Mouse (Mus musculus) layer of hippocampus, adult 6 months (tissue): ENCODE data around the gene Zmynd10. TPM values are rescaled to one million over a fixed set of nuclear protein-coding genes. Genes with fewer than 3 reads are reported as not detected.

Experiments
- long read RNA-seq, 2 experiments: library from polyadenylated mRNA; unstranded; transcript quantifications; one replicate each; pipeline ENCODE4 v2.0.0; 2019 to 2020
- polyA plus RNA-seq: library from polyadenylated mRNA; unstranded; fragments of <200 nt; fragmentation: Nextera tagmentation; gene quantifications from 2 replicates; pipeline ENCODE4 v1.2.3, GENCODE M21; 2021

Zmynd10 gene
- 4.1 and 7.1 TPM in 2 replicates for polyA plus RNA-seq
- long read RNA-seq, experiment 1, transcript Zmynd10-201 (12 exons, 1,765 nt), result major isoform, 5 of 7 reads
- long read RNA-seq, experiment 1, partial matches to known transcripts, result 0 of 7 reads
- long read RNA-seq, experiment 1, other reads (novel, unspliced or antisense), result 2 of 7 reads
- long read RNA-seq, experiment 2, transcript Zmynd10-201 (12 exons, 1,765 nt), result major isoform, 9 of 24 reads
- long read RNA-seq, experiment 2, partial matches to known transcripts, result 7 of 24 reads
- long read RNA-seq, experiment 2, other reads (novel, unspliced or antisense), result 8 of 24 reads

GRCm38 (mm10) chr9:107547026-107547425 is at the start of gene Zmynd10:
Gene Zmynd10, plus strand, starts transcription at chr9:107547298.

DNA sequence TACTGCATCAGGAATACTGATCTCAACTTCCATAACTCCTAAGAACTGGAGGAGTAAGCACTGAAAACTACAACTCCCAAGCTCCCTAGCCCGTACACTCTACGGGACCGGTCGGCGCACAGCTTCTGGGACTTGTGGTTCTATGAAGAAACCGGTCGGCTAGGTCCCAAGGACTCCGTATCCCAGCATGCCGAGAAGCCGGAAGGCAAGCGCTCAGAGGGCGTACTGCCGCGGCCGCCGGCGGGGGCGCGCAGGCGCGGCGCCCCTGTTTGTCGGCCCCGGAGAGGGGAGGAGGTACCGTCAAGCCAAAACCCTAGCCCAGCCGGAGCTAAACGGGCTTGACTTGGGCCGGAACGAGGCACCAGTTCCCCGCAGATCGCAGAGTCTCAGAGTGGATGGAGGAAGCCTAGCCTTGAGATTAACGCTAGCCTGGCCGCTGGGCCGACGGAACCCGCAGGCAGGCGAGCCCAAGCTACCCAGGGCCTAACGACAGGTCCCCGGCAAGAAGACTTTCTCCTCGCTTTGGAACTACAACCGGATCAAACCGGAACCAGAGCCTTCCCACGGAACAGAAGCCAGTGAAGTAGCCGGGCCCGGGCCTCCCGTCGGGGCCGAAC is 13.2 kb upstream of the Zmynd10 start, which contains the start of gene Tmem115:
Tmem115 (plus strand) TSS at position 155 of the 617 bp plus-strand sequence.

DNA sequence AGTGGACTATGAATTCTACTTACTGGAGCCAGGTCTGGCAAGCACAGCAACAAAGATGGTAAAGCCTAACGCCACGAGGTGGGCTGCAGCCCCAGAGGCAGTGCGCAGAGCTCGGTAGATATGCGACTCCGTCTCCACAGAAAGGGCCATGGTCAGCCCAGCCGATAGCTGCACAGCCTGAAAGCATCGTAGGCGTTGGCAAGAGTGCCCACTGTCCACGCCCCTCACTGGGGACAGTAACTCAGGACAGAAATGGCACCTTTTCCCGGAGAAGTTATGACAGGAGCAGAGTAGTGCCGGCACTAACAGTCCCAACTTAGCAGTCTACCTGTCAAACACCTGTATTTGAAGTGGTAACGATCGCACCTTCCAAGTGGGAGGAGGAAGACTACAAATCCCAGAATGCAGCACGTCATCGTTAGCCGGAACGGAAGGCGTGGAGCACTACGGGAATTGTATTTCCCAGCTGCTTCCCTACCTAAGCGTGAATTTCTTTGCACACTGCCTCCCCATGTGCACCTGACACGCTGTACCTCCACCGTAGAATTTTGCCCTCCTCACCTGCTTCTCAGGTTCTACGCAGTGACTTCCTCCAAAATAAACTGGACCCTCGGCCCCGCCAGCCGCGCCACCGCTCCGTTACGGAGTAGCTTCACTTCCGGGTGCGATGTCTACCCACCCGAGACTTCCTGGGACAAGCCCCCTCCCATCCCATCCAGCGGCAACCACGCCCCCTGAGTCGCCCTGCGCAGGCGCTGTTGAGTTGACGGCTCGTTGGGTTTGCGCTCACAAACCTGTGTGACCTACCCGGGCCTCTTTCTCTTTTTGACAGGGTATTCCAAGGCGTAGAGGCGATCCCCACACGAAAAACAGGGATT is 5.4 kb upstream of the Zmynd10 start, which contains the start of the genes Cyb561d2 and Nprl2:
Cyb561d2 (minus strand) TSS at position 720 of the 878 bp plus-strand sequence.
Nprl2 (plus strand) TSS at position 753 of the 878 bp plus-strand sequence.

DNA sequence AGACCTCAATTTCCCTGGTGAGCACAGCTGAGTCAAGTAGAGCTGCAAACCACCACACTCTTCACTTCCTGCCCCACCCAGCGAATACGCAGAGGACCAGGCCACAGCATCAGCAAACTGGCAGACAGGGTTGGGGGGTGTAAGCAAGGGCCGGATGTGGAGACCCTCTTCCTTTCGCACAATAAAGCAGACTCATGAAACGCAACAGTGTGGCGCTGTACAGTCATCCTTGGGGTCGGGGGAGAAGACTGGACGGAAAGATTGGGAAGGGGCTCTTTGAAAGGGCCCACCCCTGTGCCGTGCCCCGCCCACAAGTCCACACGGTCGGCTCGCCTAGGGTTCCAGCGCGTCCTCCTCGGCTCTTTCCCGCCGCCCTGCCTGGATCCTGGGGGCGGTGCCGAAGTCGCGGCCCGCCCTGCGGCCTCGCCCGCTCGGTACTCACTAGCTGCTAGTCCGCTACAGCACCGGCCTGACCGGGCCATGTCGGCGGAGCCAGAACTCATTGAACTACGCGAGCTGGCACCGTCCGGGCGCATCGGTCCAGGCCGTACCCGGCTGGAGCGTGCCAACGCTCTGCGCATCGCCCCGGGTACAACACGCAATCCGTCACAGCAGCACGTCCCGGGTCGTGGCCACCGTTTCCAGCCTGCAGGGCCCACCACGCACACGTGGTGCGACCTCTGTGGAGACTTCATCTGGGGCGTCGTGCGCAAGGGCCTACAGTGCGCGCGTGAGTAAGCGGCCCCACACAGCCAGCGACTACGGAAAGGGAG is 4.2 kb downstream of the Zmynd10 start, which contains the start of gene Rassf1:
Rassf1 (plus strand) TSS at position 439 of the 773 bp plus-strand sequence.

DNA sequence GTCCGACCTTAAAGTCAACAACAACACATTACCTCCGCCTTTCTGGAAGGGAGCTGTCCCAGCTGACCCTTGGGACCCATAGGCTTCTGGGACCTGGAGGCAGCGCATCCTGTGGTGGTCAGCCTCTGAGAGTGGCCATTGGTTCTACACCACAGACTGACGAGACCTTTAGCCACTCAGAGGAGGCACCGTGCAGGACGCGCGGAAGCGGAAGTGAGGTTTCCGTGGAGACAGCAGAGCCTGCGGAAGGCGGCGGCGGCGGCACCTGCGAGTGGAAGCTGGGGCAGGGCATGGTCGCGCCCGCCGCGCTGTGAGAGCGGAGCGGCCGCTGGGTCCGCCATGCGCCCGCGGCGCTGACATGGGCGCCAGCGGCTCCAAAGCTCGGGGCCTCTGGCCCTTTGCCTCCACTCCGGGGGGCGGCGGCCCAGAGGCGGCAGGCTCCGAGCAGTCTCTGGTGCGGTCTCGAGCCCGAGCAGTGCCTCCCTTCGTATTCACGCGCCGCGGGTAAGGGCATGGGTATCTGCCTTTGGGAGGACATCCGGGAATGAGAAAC is 16.0 kb downstream of the Zmynd10 start, which contains the start of gene Tusc2:
Tusc2 (plus strand) TSS at position 227 of the 553 bp plus-strand sequence.

DNA sequence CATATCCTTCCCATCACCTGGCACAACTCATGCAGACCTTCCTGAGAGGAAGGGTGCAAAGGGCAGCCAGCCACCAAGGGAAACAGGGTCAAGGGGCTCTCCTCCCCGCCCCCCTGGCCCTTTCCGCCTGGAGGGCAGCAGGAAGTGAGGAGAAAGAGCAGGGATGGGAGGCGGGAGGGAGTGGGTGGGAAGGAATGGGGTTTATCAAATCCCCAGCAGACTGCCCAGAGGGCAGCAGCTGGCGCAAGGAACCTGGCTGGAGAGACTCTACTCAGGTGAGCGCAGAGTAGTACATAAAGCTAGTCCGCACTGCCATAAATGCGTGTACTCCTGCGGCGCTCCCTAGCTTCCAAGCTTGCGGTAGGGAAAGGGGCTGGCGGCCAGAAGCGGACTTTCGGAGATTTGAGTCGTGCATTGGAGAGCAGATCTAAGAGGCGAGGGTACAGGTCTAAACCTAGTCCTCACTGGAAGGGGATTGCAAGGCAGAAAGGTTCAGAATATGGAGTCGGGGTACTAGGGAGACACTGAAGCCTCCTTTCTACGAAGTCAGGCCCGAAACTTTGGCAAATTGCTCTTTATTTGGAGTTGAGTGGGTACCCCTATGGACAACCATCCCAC is 20.7 kb downstream of the Zmynd10 start, which contains the start of gene Hyal2:
Hyal2 (plus strand) TSS at position 244 of the 618 bp plus-strand sequence.

DNA sequence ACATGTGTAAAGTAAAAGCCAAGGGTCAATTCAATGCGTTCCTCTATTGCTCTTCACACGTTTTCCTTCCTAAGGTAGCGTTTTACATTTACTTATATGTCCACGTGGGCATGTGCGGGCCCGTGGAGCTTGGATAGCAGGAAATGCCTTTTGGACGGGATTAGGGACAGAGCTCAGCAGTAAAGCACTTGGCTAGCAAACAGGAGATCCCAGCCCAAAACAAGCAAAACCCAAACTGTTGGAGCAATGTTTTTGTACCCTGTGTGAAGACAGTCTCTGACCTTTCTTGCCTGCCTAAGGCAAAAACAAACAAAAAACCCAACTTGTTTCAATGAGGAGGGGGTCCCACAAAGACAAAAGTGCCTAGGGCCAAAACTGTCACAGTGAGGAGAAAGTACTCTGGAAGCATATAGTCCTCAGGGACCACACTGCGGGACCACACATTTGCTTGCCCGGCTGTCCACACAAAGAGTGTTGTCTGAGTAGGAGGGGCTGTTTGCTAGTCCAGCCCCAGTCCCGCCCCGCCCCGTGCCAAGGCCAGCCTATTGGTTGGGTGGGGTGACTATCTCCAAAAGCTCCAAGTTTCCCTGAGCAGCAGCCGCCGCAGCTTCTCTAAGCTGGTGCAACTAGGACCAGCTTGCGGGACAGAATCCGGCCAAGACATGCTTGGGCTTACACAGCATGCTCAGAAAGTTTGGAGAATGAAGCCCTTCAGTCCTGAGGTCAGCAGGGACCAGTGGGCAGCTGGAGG is 29.4 kb downstream of the Zmynd10 start, which contains the start of gene Hyal1:
Hyal1 (plus strand) TSS at position 571 of the 751 bp plus-strand sequence.

GRCm38 (mm10) chr9:107578587-107578986 is 31.5 kb downstream of the Zmynd10 start, which contains the start of gene Naa80:
Gene Naa80, plus strand, starts transcription at chr9:107578887.

DNA sequence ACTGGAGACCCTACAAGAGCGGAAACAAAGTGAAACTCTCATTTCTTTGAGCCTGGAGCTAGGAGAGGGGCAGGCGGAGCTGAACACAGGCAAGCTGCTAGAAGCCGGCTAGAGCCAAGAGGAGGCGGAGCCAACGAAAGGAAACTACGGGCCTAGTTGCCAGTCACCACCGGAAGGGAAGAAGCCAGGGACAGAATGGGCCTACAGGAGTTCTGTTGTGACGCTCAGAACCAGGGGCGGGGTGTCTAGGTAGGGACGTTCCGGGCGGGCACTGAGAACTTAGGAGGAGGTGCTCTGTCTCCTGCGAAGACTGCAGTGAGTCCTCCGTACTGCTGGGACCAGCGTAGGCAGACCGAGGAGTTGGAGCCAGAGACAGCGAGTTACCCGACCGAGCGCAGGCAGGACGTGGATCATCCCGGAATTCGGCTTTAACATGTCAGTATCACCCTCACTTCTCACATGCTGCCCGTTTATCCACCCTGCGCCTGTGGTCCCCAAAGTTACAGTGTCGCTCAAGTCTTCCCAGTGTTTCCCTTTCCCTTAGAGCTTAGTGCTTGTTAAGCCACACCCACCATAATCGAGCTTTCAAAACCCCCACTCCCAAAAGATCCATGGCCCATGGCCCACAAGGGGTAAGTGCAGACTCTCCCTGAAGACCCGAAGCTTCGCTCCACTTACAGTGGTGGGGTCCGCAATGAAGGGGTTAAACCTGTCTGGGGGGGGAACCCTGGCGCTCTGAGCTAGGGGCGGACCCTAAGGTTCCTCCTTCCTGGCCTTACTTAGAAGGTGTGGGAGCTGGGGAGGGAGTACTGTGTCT is 33.6 kb downstream of the Zmynd10 start, which contains the start of gene Hyal3:
Hyal3 (plus strand) TSS at position 318 of the 817 bp plus-strand sequence.

GRCm38 (mm10) chr9:107586974-107587832 is 40.1 kb downstream of the Zmynd10 start, which contains the start of gene Ifrd2:
Gene Ifrd2, plus strand, starts transcription at chr9:107587642.

Other genes with a start within 250 kb of the Zmynd10 start
- 11.3 and 36.7 TPM in 2 replicates for gene Hemk1, start 208.9 kb upstream of the Zmynd10 start, polyA plus RNA-seq
- 0.93 and 1.2 TPM in 2 replicates for gene 6430571L13Rik, start 206.7 kb upstream of the Zmynd10 start, polyA plus RNA-seq
- 5.3 and 5.4 TPM in 2 replicates for gene Cacna2d2, start 147.7 kb upstream of the Zmynd10 start, polyA plus RNA-seq
- gene Tmem115, start 13.4 kb upstream of the Zmynd10 start, polyA plus RNA-seq, result 40.5 and 46.0 TPM in 2 replicates
- 44.2 and 47.5 TPM in 2 replicates for gene Cyb561d2, start 5.1 kb upstream of the Zmynd10 start, polyA plus RNA-seq
- 63.1 and 69.0 TPM in 2 replicates for gene Nprl2, start 5.1 kb upstream of the Zmynd10 start, polyA plus RNA-seq
- 9.8 and 10.1 TPM in 2 replicates for gene Rassf1, start 4.3 kb downstream of the Zmynd10 start, polyA plus RNA-seq
- 100 and 108 TPM in 2 replicates for gene Tusc2, start 16.0 kb downstream of the Zmynd10 start, polyA plus RNA-seq
- 16.4 and 16.9 TPM in 2 replicates for gene Hyal2, start 20.6 kb downstream of the Zmynd10 start, polyA plus RNA-seq
- 3.7 and 4.0 TPM in 2 replicates for gene Hyal1, start 29.6 kb downstream of the Zmynd10 start, polyA plus RNA-seq
- gene Naa80, start 31.6 kb downstream of the Zmynd10 start, polyA plus RNA-seq, result 9.6 and 9.7 TPM in 2 replicates
- 0.40 and 1.7 TPM in 2 replicates for gene Hyal3, start 33.5 kb downstream of the Zmynd10 start, polyA plus RNA-seq
- 4.4 and 4.7 TPM in 2 replicates for gene Ifrd2, start 40.3 kb downstream of the Zmynd10 start, polyA plus RNA-seq
- gene Sema3b, start 61.9 kb downstream of the Zmynd10 start, polyA plus RNA-seq, result 1.4 and 9.8 TPM in 2 replicates
- 26.4 and 30.7 TPM in 2 replicates for gene Gnai2, start 88.1 kb downstream of the Zmynd10 start, polyA plus RNA-seq
- gene Slc38a3, start 122.2 kb downstream of the Zmynd10 start, polyA plus RNA-seq, result 43.1 and 65.0 TPM in 2 replicates
- 26.0 and 27.1 TPM in 2 replicates for gene Gnat1, start 132.4 kb downstream of the Zmynd10 start, polyA plus RNA-seq
- gene Sema3f, start 163.2 kb downstream of the Zmynd10 start, polyA plus RNA-seq, result 0.31 and 1.1 TPM in 2 replicates
- gene Rbm5, start 223.7 kb downstream of the Zmynd10 start, polyA plus RNA-seq, result 31.9 and 37.2 TPM in 2 replicates